Mouse (Mus musculus) spleen, postnatal 14 days (tissue): ENCODE data around the gene Card6.

Experiments
- DNase-seq, 2 experiments: peaks; one replicate each; pipeline ENCODE4 v3.0.0; 2021 to 2022; ENCODE audit warnings: low spot score in 2 of 2

The Card6 gene

GRCm38 (mm10) chr15:5088850-5089608 is 19.3 kb downstream of the Card6 start:
- DNase-seq, result no peak

- DNase-seq, result no peak
Observed at GRCm38 (mm10) chr15:5086162-5086561, 22.2 kb downstream of the Card6 start.

GRCm38 (mm10) chr15:5081235-5081634 is 27.1 kb downstream of the Card6 start:
- no peak for DNase-seq

GRCm38 (mm10) chr15:5068801-5069518 is 39.4 kb downstream of the Card6 start:
- DNase-seq, result no peak

GRCm38 (mm10) chr15:5063635-5064034 is 44.7 kb downstream of the Card6 start, which contains the start of gene C7:
Gene C7, minus strand, starts transcription at chr15:5063740.
- no peak for DNase-seq
